Mouse (Mus musculus) megakaryocyte, embryonic 14.5 days (primary cell): ENCODE results near the gene Hax1. TPM values are rescaled to one million over a fixed set of nuclear protein-coding genes. Genes with fewer than 3 reads are reported as not detected.

Experiments
- H3K27me3 ChIP-seq: replicated peaks from 2 replicates; pipeline ENCODE3; 2012; ENCODE audit warnings: inconsistent platforms
- H3K36me3 ChIP-seq: replicated peaks from 2 replicates; pipeline ENCODE3; 2012; ENCODE audit warnings: low read length, inconsistent platforms, mixed read lengths
- H3K4me1 ChIP-seq: 2 replicates; pipeline ENCODE4 v1.6.1; 2012; ENCODE audit warnings: inconsistent platforms
- H3K4me3 ChIP-seq: replicated peaks from 2 replicates; pipeline ENCODE3; 2012; ENCODE audit warnings: moderate library complexity, mild to moderate bottlenecking, inconsistent platforms
- H3K9me3 ChIP-seq: 2 replicates; pipeline ENCODE4 v1.6.1; 2012; ENCODE audit warnings: inconsistent platforms
- FLI1 ChIP-seq: IDR thresholded peaks from 2 replicates; pipeline ENCODE4 v1.6.1; 2012; ENCODE audit warnings: low read length, inconsistent platforms, mixed read lengths
- GATA1 ChIP-seq: IDR thresholded peaks from 3 replicates; pipeline ENCODE4 v1.6.1; 2012; ENCODE audit warnings: mixed read lengths, low read length, inconsistent platforms, borderline replicate concordance
- polyA plus RNA-seq: library from polyadenylated mRNA; stranded (reverse); fragments of >175 nt; gene quantifications from 2 replicates; pipeline ENCODE4 v1.2.3, GENCODE M21; 2012; ENCODE audit warnings: low replicate concordance; ENCODE audit not compliant: insufficient read depth

Gene Hax1
- polyA plus RNA-seq, result 10.9 and 58.1 TPM in 2 replicates

GRCm38 (mm10) chr3:89998612-89999054 lies at the start of gene Hax1:
Hax1 (minus strand) TSS chr3:89998780.
- H3K4me3 ChIP-seq, result peak within 1 kb of the TSS; percentile 94
- H3K4me1 ChIP-seq, result peaks cover 23% of the 10 kb centered on the region
- H3K36me3 ChIP-seq, result peaks cover 70% of the 10 kb centered on the region
- H3K27me3 ChIP-seq, result no peaks in the 10 kb centered on the region
- no peak for TF ChIP-seq GATA1
- TF ChIP-seq FLI1, result no peak
- H3K9me3 ChIP-seq, result no peaks in the 10 kb centered on the region

GRCm38 (mm10) chr3:90036263-90036662 lies 37.7 kb upstream of the Hax1 start:
- Histone ChIP-seq H3K4me3 (no peak overlapping the region), H3K9me3 (no peaks in the 10 kb centered on the region), H3K36me3 (peaks cover 97% of the 10 kb centered on the region), H3K27me3 (no peaks in the 10 kb centered on the region), H3K4me1 (0 out of 2 replicates have a peak, but pooled peaks cover 3% of the 10 kb centered on the region)
- TF ChIP-seq FLI1, result no peak

GRCm38 (mm10) chr3:90034653-90035052 lies 36.1 kb upstream of the Hax1 start:
- H3K4me1 ChIP-seq, result 0 out of 2 replicates have a peak, but pooled peaks cover 3% of the 10 kb centered on the region
- H3K9me3 ChIP-seq, result no peaks in the 10 kb centered on the region
- no peak overlapping the region for H3K4me3 ChIP-seq
- peaks cover 99% of the 10 kb centered on the region for H3K36me3 ChIP-seq
- H3K27me3 ChIP-seq, result no peaks in the 10 kb centered on the region
- TF ChIP-seq FLI1, result no peak

- peaks cover 100% of the 10 kb centered on the region for H3K36me3 ChIP-seq
- no peaks in the 10 kb centered on the region for H3K4me1 ChIP-seq
- H3K9me3 ChIP-seq, result no peaks in the 10 kb centered on the region
- H3K4me3 ChIP-seq, result no peak overlapping the region
- H3K27me3 ChIP-seq, result no peaks in the 10 kb centered on the region
- no peak for TF ChIP-seq FLI1
- TF ChIP-seq GATA1, result no peak
Observed at GRCm38 (mm10) chr3:90016626-90017025, 18.0 kb upstream of the Hax1 start.

- no peaks in the 10 kb centered on the region for H3K9me3 ChIP-seq
- H3K4me1 ChIP-seq, result no peaks in the 10 kb centered on the region
- TF ChIP-seq GATA1 (no peak), FLI1 (no peak)
- no peak overlapping the region for H3K4me3 ChIP-seq
- H3K36me3 ChIP-seq, result peaks cover 99% of the 10 kb centered on the region
- no peaks in the 10 kb centered on the region for H3K27me3 ChIP-seq
Observed at GRCm38 (mm10) chr3:90010291-90010690, 11.7 kb upstream of the Hax1 start.

- Histone ChIP-seq H3K36me3 (peaks cover 97% of the 10 kb centered on the region), H3K4me1 (peaks cover 8% of the 10 kb centered on the region), H3K27me3 (no peaks in the 10 kb centered on the region), H3K9me3 (no peaks in the 10 kb centered on the region), H3K4me3 (no peak overlapping the region)
- no peak for TF ChIP-seq FLI1
Observed at GRCm38 (mm10) chr3:90004091-90004796, 5.7 kb upstream of the Hax1 start.

GRCm38 (mm10) chr3:89999830-90000229 lies 1.2 kb upstream of the Hax1 start:
- peaks cover 74% of the 10 kb centered on the region for H3K36me3 ChIP-seq

GRCm38 (mm10) chr3:89999090-89999489 lies 510 bp upstream of the Hax1 start:
- Histone ChIP-seq H3K9me3 (no peaks in the 10 kb centered on the region), H3K4me1 (peaks cover 23% of the 10 kb centered on the region), H3K36me3 (peaks cover 72% of the 10 kb centered on the region), H3K4me3 (peak overlapping the region; percentile 94), H3K27me3 (no peaks in the 10 kb centered on the region)
- TF ChIP-seq FLI1 (no peak), GATA1 (no peak)

More at GRCm38 (mm10) chr3:89999830-90000229, 1.2 kb upstream of the Hax1 start:
- H3K4me3 ChIP-seq, result no peak overlapping the region
- H3K27me3 ChIP-seq, result no peaks in the 10 kb centered on the region
- H3K9me3 ChIP-seq, result no peaks in the 10 kb centered on the region
- no peak for TF ChIP-seq FLI1
- TF ChIP-seq GATA1, result no peak
- H3K4me1 ChIP-seq, result peaks cover 23% of the 10 kb centered on the region

GRCm38 (mm10) chr3:89997791-89998495 lies 637 bp downstream of the Hax1 start:
- peaks cover 65% of the 10 kb centered on the region for H3K36me3 ChIP-seq

GRCm38 (mm10) chr3:89994807-89995515 lies 3.6 kb downstream of the Hax1 start:
- H3K4me3 ChIP-seq, result no peak overlapping the region
- no peak for TF ChIP-seq FLI1
- TF ChIP-seq GATA1, result no peak
- peaks cover 28% of the 10 kb centered on the region for H3K4me1 ChIP-seq
- no peaks in the 10 kb centered on the region for H3K9me3 ChIP-seq
- H3K27me3 ChIP-seq, result no peaks in the 10 kb centered on the region
- H3K36me3 ChIP-seq, result peaks cover 37% of the 10 kb centered on the region

More at GRCm38 (mm10) chr3:89997791-89998495, 637 bp downstream of the Hax1 start:
- H3K4me3 ChIP-seq, result peak overlapping the region; percentile 94
- no peak for TF ChIP-seq GATA1
- H3K27me3 ChIP-seq, result no peaks in the 10 kb centered on the region
- H3K4me1 ChIP-seq, result peaks cover 23% of the 10 kb centered on the region
- H3K9me3 ChIP-seq, result no peaks in the 10 kb centered on the region
